Mouse (Mus musculus) G1E (cell line): ENCODE data around the gene Col6a1. TPM values are rescaled to one million over a fixed set of nuclear protein-coding genes. Genes with fewer than 3 reads are reported as not detected.

Source experiments
- ATAC-seq: 2 replicates; pipeline ENCODE4 v1.8.0; 2016; ENCODE audit warnings: mild to moderate bottlenecking; ENCODE audit not compliant: insufficient number of reproducible peaks, poor library complexity, low FRiP score, severe bottlenecking; ENCODE audit errors: extremely low read depth
- DNase-seq: peaks from one replicate; pipeline ENCODE4 v3.0.0; 2012; ENCODE audit warnings: low spot score
- H3K27me3 ChIP-seq: 2 replicates; pipeline ENCODE4 v1.6.1; 2012; ENCODE audit warnings: mild to moderate bottlenecking, low read length, inconsistent platforms; ENCODE audit not compliant: insufficient read depth
- H3K36me3 ChIP-seq: replicated peaks from 2 replicates; pipeline ENCODE3; 2012; ENCODE audit warnings: mild to moderate bottlenecking, inconsistent platforms
- H3K4me1 ChIP-seq: 2 replicates; pipeline ENCODE4 v1.6.1; 2012; ENCODE audit warnings: low read depth, low read length, inconsistent platforms, mixed read lengths; ENCODE audit not compliant: insufficient read depth
- H3K4me3 ChIP-seq: 2 replicates; pipeline ENCODE4 v1.5.1; 2012; ENCODE audit warnings: low read depth, mild to moderate bottlenecking, inconsistent platforms, low read length, moderate library complexity, mixed read lengths
- H3K9me3 ChIP-seq: replicated peaks from 2 replicates; pipeline ENCODE4 v1.6.1; 2012; ENCODE audit warnings: inconsistent platforms
- CTCF ChIP-seq: IDR thresholded peaks from 2 replicates; pipeline ENCODE4 v1.5.1; 2012; ENCODE audit warnings: low read depth, low read length, inconsistent platforms, mixed read lengths
- GATA1 ChIP-seq: IDR thresholded peaks from 2 replicates; pipeline ENCODE4 v1.6.1; 2012; ENCODE audit warnings: borderline replicate concordance, low read length, inconsistent platforms, mixed read lengths
- GATA2 ChIP-seq: IDR thresholded peaks from 2 replicates; pipeline ENCODE4 v1.6.1; 2012; ENCODE audit warnings: low read depth, low read length, inconsistent platforms, borderline replicate concordance
- POLR2AphosphoS5 ChIP-seq: IDR thresholded peaks from 2 replicates; pipeline ENCODE4 v1.6.1; 2012; ENCODE audit warnings: low read depth, low read length, inconsistent platforms; ENCODE audit not compliant: insufficient replicate concordance
- TAL1 ChIP-seq: conservative IDR thresholded peaks from 2 replicates; pipeline ENCODE4 v1.6.1; 2012; ENCODE audit warnings: low read depth, low read length, inconsistent platforms, mixed read lengths
- polyA plus RNA-seq: library from polyadenylated mRNA; stranded (reverse); fragments of >175 nt; gene quantifications from 2 replicates; pipeline ENCODE4 v1.2.3, GENCODE M21; 2012
- total RNA-seq, 2 experiments: library from RNA; stranded (forward) in 1 of 2; stranded (reverse) in 1 of 2; fragments of 200-1000 nt in 1 of 2; fragments of >200 nt in 1 of 2; fragmentation: Nextera tagmentation in 1 of 2; gene quantifications; 2 replicates each; pipeline ENCODE4 v1.2.3; 2014 to 2017

The Col6a1 gene
- total and polyA plus RNA-seq, 3 experiments: 0.05 TPM; not detected in 2

- TF ChIP-seq POLR2AphosphoS5 (no peak), GATA2 (no peak), CTCF (no peak), TAL1 (no peak), GATA1 (no peak)
- H3K9me3 ChIP-seq: no peaks in the 10 kb centered on the region
- H3K4me3 ChIP-seq: no peak overlapping the region
- no peaks in the 10 kb centered on the region for H3K36me3 ChIP-seq
- no peaks in the 10 kb centered on the region for H3K4me1 ChIP-seq
- DNase-seq (no peak), ATAC-seq (no peak)
- H3K27me3 ChIP-seq: peaks cover 4% of the 10 kb centered on the region; the same call in 1 of the 2 replicates
Observed at GRCm38 (mm10) chr10:76694765-76695164, 31.2 kb downstream of the Col6a1 start.

- ATAC-seq (no peak), DNase-seq (no peak)
- Histone ChIP-seq H3K4me1 (no peaks in the 10 kb centered on the region), H3K27me3 (0 out of 2 replicates have a peak, but pooled peaks cover 2% of the 10 kb centered on the region), H3K4me3 (no peak overlapping the region), H3K36me3 (no peaks in the 10 kb centered on the region), H3K9me3 (no peaks in the 10 kb centered on the region)
- TF ChIP-seq POLR2AphosphoS5: no peak
- no peak for TF ChIP-seq CTCF
- TF ChIP-seq TAL1: no peak
- TF ChIP-seq GATA2: no peak
- TF ChIP-seq GATA1: no peak
Observed at GRCm38 (mm10) chr10:76693446-76693845, 32.5 kb downstream of the Col6a1 start.

- no peaks in the 10 kb centered on the region for H3K4me1 ChIP-seq
- ATAC-seq: no peak
- TF ChIP-seq GATA1 (no peak), TAL1 (no peak), CTCF (no peak), POLR2AphosphoS5 (no peak), GATA2 (no peak)
Observed at GRCm38 (mm10) chr10:76685451-76686017, 40.4 kb downstream of the Col6a1 start.

GRCm38 (mm10) chr10:76683977-76684376, 42.0 kb downstream of the Col6a1 start:
- Histone ChIP-seq H3K4me1 (no peaks in the 10 kb centered on the region), H3K4me3 (no peak overlapping the region), H3K9me3 (no peaks in the 10 kb centered on the region), H3K27me3 (peaks cover 5% of the 10 kb centered on the region; the same call in 1 of the 2 replicates), H3K36me3 (no peaks in the 10 kb centered on the region)
- ATAC-seq (no peak), DNase-seq (no peak)
- TF ChIP-seq CTCF: no peak
- no peak for TF ChIP-seq GATA2
- TF ChIP-seq GATA1: no peak

More at GRCm38 (mm10) chr10:76685451-76686017, 40.4 kb downstream of the Col6a1 start:
- Histone ChIP-seq H3K27me3 (peaks cover 5% of the 10 kb centered on the region; the same call in 1 of the 2 replicates), H3K36me3 (no peaks in the 10 kb centered on the region), H3K4me3 (no peak overlapping the region), H3K9me3 (no peaks in the 10 kb centered on the region)
- no peak for DNase-seq

- Histone ChIP-seq H3K4me3 (no peak overlapping the region), H3K36me3 (no peaks in the 10 kb centered on the region), H3K9me3 (no peaks in the 10 kb centered on the region), H3K27me3 (peaks cover 5% of the 10 kb centered on the region; the same call in 1 of the 2 replicates), H3K4me1 (no peaks in the 10 kb centered on the region)
- DNase-seq (no peak), ATAC-seq (no peak)
- TF ChIP-seq GATA1 (no peak), POLR2AphosphoS5 (no peak), GATA2 (no peak), TAL1 (no peak), CTCF (no peak)
Observed at GRCm38 (mm10) chr10:76683461-76683860, 42.5 kb downstream of the Col6a1 start.

- DNase-seq (no peak), ATAC-seq (no peak)
- no peaks in the 10 kb centered on the region for H3K9me3 ChIP-seq
- no peaks in the 10 kb centered on the region for H3K36me3 ChIP-seq
- peaks cover 5% of the 10 kb centered on the region; the same call in 1 of the 2 replicates for H3K27me3 ChIP-seq
- H3K4me1 ChIP-seq: no peaks in the 10 kb centered on the region
- no peak for TF ChIP-seq GATA2
- no peak for TF ChIP-seq TAL1
- no peak for TF ChIP-seq POLR2AphosphoS5
- TF ChIP-seq GATA1: no peak
- TF ChIP-seq CTCF: no peak
- H3K4me3 ChIP-seq: no peak overlapping the region
Observed at GRCm38 (mm10) chr10:76681882-76682281, 44.1 kb downstream of the Col6a1 start.
